Mouse (Mus musculus) lung, postnatal 25 days (tissue): ENCODE measurements around the gene Tmem247.
A peak's percentile ranks its signal among the peaks of the same experiment; 100 is the strongest.

Experiments used
- DNase-seq: peaks from one replicate; pipeline ENCODE4 v3.0.0; 2022; ENCODE audit warnings: low spot score

Gene Tmem247

GRCm38 (mm10) chr17:86915540-86915939, 1.6 kb upstream of the Tmem247 start:
- DNase-seq = no peak

- DNase-seq = peak; percentile 50
These were observed 1.6 kb downstream of the Tmem247 start for GRCm38 (mm10) chr17:86918786-86919185.

GRCm38 (mm10) chr17:86919729-86920128, 2.6 kb downstream of the Tmem247 start:
- no peak for DNase-seq

GRCm38 (mm10) chr17:86924679-86925078, 7.5 kb downstream of the Tmem247 start:
- no peak for DNase-seq

- no peak for DNase-seq
These were observed 9.7 kb downstream of the Tmem247 start for GRCm38 (mm10) chr17:86926836-86927235.

GRCm38 (mm10) chr17:86929355-86929754, 12.2 kb downstream of the Tmem247 start:
- no peak for DNase-seq

- DNase-seq = no peak
These were observed 12.8 kb downstream of the Tmem247 start for GRCm38 (mm10) chr17:86929981-86930380.

GRCm38 (mm10) chr17:86932896-86933295, 15.7 kb downstream of the Tmem247 start:
- no peak for DNase-seq

GRCm38 (mm10) chr17:86937064-86937463, 19.9 kb downstream of the Tmem247 start:
- DNase-seq = no peak

- peak; percentile 87 for DNase-seq
These were observed 20.5 kb downstream of the Tmem247 start for GRCm38 (mm10) chr17:86937497-86938155.

- DNase-seq = no peak
These were observed 21.5 kb downstream of the Tmem247 start for GRCm38 (mm10) chr17:86938683-86939082.

- DNase-seq = no peak
These were observed 25.0 kb downstream of the Tmem247 start for GRCm38 (mm10) chr17:86942112-86942511.

- no peak for DNase-seq
These were observed 26.0 kb downstream of the Tmem247 start for GRCm38 (mm10) chr17:86943158-86943557.

GRCm38 (mm10) chr17:86946078-86946477, 28.9 kb downstream of the Tmem247 start:
- no peak for DNase-seq

GRCm38 (mm10) chr17:86947840-86948796, 31.0 kb downstream of the Tmem247 start, which contains the start of gene Atp6v1e2:
Gene Atp6v1e2 (minus strand): TSS chr17:86947897.
- DNase-seq = no peak

- DNase-seq = no peak
These were observed 31.7 kb downstream of the Tmem247 start for GRCm38 (mm10) chr17:86948801-86949200.

GRCm38 (mm10) chr17:86957239-86957638, 40.1 kb downstream of the Tmem247 start:
- no peak for DNase-seq

GRCm38 (mm10) chr17:86957968-86958367, 40.8 kb downstream of the Tmem247 start:
- DNase-seq = no peak

- DNase-seq = peak; percentile 38
These were observed 44.2 kb downstream of the Tmem247 start for GRCm38 (mm10) chr17:86961301-86961841.

- peak; percentile 90 for DNase-seq
These were observed 45.2 kb downstream of the Tmem247 start for GRCm38 (mm10) chr17:86962297-86962893.

GRCm38 (mm10) chr17:86962894-86963585, 45.9 kb downstream of the Tmem247 start, which contains the start of gene Rhoq:
Gene Rhoq (plus strand): TSS chr17:86963082.
- peak; percentile 90 for DNase-seq

- no peak for DNase-seq
These were observed 46.4 kb downstream of the Tmem247 start for GRCm38 (mm10) chr17:86963586-86963902.
